Mouse (Mus musculus) brown adipose tissue, adult 24 weeks (tissue): ENCODE measurements around the gene Gpr4. TPM values are rescaled to one million over a fixed set of nuclear protein-coding genes. Genes with fewer than 3 reads are reported as not detected.

ENCODE experiments used
- H3K27ac ChIP-seq: fragments of 200-500 bp; replicated peaks from 2 replicates; pipeline ENCODE4 v1.5.1; 2012; ENCODE audit warnings: low read depth, mild to moderate bottlenecking, low read length
- H3K4me1 ChIP-seq: fragments of 200-500 bp; 2 replicates; pipeline ENCODE4 v1.6.1; 2012; ENCODE audit warnings: low read length, mixed read lengths; ENCODE audit not compliant: control insufficient read depth, insufficient read depth, insufficient read length
- H3K4me3 ChIP-seq: fragments of 200-500 bp; 2 replicates; pipeline ENCODE4 v1.5.1; 2012; ENCODE audit warnings: low read depth, mild to moderate bottlenecking, low read length, moderate library complexity; ENCODE audit not compliant: insufficient read depth
- polyA plus RNA-seq: library from polyadenylated mRNA; stranded (reverse); fragments of >200 nt; gene quantifications from 2 replicates; pipeline ENCODE4 v1.2.4, GENCODE M21; 2012; ENCODE audit not compliant: missing spikeins, insufficient read depth, insufficient read length

The Gpr4 gene
- polyA plus RNA-seq, 1 experiment: 3.8 TPM

DNA sequence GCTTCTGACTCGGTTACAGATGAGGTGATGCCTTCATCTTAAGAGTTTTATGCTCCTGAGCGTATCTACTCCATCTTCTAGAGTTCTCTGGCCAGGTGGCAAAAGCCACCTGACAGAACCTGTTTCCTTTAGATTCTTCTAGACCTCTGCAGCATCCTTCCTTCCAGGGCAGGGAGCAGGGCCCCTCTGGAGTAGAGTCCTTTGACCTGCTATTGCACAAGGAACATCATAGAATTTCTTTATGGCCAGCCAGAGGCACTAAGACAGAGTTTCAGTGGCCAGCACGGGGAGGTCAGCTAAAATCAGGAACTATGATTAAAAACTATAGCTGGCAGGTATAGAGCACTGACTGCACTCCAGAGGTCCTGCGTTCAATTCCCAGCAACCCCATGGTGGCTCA lies 39.7 kb downstream of the Gpr4 start:
- H3K27ac ChIP-seq: no peak overlapping the region

DNA sequence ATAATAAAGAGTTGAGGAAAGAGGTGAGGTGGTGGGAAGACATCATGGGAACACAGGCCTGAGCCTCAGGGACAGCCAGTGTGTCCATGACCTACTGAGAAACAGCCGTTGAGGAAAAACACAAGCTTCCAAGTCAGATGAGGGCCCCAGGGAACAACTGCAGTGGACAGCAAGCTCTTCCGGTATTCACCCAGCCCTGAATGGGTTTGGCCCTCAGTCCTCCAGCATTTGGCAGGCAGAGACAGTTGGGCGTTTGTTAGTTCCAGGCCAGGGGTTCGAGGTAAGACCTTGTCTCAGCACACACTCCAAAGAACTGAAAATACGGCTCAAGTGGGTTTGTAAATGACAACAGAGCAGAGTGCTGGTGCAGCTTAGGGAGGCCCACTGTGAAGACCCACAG lies 41.1 kb downstream of the Gpr4 start:
- H3K4me1 ChIP-seq: peaks cover 7% of the 10 kb centered on the region; the same call in 1 of the 2 replicates
- no peak overlapping the region for H3K4me3 ChIP-seq
- peak overlapping the region; percentile 75 for H3K27ac ChIP-seq

More for the DNA sequence above, 39.7 kb downstream of the Gpr4 start:
- Histone ChIP-seq H3K4me1 (peaks cover 2% of the 10 kb centered on the region; the same call in 1 of the 2 replicates), H3K4me3 (no peak overlapping the region)

DNA sequence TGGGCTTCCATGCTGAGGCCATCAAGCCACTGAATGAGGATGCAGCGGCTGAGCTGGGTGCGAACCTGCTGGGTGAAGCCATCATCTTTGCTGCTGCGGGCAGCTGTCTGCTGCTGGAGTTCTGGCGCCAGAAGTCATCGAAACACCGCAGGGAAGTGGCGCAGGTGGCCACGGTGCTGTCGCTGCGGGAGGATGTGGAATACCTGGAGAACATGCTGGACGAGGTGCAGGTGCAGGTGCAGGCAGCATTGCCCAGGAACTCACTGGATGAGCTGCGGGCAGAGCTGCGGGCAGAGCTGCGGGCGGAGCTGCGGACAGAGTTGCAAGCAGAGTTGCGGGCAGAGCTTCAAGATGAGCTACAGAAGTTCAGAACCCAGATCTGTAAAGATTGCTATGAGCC lies 43.1 kb downstream of the Gpr4 start:
- Histone ChIP-seq H3K4me1 (peaks cover 9% of the 10 kb centered on the region; the same call in 1 of the 2 replicates), H3K27ac (no peak overlapping the region), H3K4me3 (no peak overlapping the region)

DNA sequence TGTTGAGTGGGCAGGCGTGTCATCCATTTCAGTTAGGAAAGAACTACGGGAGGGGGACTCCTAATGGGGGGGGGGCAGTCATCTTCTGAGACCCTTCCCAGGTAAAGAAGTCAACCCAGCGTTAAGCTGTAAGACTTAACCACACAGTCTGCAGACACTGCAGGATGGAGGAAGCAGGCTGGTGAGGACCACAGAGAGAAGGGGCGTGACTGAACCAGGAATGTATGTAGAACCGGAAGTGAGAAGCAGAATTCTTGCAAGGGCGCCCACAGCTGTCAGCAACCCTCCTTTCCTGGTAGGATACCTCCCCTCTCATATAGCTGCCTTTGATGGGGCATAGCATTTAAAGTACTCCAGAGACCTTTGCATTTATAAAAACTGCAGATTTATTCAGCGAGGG lies 44.2 kb downstream of the Gpr4 start:
- H3K4me1 ChIP-seq: peaks cover 9% of the 10 kb centered on the region; the same call in 1 of the 2 replicates
- no peak overlapping the region for H3K27ac ChIP-seq
- H3K4me3 ChIP-seq: no peak overlapping the region

DNA sequence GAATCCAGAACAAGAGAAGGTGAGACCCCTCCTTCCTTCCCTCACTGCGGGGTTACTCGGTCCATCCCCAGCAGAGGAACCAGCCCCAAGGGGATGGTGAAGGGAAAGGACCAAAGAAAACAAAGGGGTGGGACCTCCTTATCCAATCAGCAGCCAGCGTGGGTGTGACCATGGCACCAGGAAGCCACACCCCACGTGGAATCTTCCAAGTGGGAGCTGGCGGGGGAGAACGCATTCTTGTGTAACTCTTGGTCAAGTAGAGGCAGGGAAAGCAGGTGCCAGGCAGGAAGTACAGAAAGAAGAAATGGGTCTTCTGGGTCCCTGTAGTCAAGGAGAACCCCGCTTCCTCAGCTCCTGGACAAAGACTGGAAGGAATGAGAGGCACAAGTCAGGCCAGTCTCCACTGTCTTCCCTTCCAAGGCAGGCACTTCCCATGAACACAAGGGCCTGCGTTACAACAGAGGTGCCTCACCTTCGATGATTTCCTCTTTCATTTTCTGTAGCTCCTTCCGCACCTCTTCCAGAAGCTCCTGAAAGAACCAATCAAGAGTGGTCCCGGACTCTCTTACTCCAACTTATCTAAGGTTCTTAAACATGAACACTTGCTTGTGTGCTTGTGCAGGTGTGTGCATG lies 45.2 kb downstream of the Gpr4 start:
- Histone ChIP-seq H3K4me3 (no peak overlapping the region), H3K27ac (no peak overlapping the region), H3K4me1 (peaks cover 9% of the 10 kb centered on the region; the same call in 1 of the 2 replicates)

DNA sequence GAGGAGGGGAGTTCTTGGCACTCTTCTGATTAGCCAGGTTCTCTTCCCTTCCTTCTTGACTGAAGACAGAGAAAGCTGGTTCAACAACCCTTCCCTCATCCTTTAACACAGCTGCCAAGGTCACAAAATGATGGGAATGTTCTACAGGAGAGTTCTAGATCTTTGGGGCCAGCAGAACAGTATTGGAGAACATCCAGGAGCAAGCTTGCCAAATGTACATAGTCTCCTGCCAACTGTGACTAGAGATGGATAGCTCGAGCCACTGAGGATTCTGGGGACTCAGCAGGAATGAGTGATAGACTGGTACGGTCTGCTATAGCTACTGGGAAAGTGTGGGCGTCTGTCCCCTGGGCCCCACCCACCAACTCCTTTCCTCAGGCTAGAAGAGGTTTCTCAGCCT lies 46.0 kb downstream of the Gpr4 start:
- Histone ChIP-seq H3K4me1 (peaks cover 9% of the 10 kb centered on the region; the same call in 1 of the 2 replicates), H3K4me3 (no peak overlapping the region), H3K27ac (no peak overlapping the region)

DNA sequence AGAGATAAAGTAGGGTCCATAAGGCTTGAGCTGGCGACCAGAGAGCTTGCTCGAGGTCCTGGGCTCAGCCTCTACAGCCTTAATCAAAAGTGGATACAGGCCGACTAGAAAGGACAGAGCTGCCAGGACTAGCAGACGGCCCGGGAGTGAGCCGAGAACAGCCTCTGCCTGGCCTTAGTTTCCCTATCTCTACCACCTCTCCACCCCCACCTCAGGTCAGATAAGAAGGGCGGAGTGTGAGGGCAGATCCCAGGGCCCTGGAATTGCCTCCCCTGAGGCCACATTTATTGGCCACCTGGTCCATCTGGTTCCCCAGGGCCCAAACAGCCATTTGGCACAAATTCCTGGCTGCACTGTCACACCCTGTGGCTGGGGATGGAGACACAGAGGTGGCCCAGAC lies 52.8 kb downstream of the Gpr4 start:
- Histone ChIP-seq H3K4me1 (peaks cover 27% of the 10 kb centered on the region), H3K27ac (no peak overlapping the region), H3K4me3 (no peak overlapping the region)

DNA sequence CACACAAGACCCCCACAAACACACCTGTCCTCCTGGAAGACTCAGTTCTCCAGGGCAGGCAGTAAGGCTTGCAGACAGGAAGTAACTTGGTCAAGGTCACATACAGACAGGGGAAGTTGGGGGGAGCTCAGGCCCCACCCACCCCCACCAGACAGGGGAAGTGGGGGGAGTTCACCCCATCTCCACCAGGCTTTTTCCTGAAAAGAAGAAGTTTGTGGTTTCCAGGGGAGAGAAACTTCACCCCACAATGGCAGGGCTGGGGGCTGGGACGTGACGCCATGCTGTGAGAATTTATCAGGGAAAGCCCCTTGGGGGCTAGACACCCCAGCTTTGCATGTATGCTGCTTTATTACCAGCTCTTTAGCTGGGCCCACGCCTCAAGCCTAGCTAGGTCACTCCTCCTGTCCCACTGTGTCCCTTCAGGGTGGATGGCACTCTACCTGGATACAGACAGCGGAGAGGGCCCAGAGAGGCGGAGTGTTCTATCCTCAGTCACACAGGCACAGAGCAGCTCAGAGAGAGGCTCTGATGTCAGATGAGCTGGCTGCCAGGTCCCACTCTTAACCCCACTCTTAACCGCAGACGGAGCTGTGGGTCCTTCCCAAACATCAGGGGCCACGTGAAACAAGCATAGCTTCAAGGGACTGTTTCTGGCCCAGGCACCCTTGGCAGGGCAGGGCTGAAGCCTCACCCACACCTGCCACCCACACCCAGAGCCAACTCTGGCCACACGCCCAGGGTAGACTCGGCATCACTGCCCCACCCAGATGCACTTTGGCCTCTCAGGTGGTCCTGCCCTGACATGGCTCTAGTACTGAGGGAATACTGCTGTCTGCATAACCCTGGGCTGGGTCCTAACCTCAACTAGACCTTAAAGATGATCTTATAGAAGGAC lies 53.8 kb downstream of the Gpr4 start:
- no peak overlapping the region for H3K4me3 ChIP-seq

DNA sequence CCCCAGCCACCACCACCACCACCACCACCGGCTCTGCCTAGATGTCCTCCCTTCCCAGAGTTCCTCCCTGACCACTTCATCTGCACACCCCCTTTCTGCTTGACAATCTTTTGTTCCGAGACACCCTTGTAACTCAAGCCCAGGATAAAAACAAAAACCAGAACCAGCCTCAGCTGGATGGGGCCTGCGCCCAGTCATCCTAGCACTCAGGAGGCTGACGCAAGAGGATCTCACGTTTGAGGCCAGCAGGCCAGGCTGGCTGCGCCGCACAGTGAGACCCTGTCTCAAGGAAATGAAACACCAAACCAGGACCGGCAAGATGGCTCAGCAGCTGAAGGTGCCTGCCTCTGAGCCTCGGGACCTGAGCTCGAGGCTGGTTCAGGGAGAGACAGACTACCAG lies 54.7 kb downstream of the Gpr4 start:
- peak overlapping the region; percentile 19; the same call in 1 of the 2 replicates for H3K27ac ChIP-seq
- peaks cover 27% of the 10 kb centered on the region for H3K4me1 ChIP-seq
- H3K4me3 ChIP-seq: no peak overlapping the region

More for the DNA sequence above, 53.8 kb downstream of the Gpr4 start:
- Histone ChIP-seq H3K4me1 (peaks cover 27% of the 10 kb centered on the region), H3K27ac (peak overlapping the region; percentile 46)

DNA sequence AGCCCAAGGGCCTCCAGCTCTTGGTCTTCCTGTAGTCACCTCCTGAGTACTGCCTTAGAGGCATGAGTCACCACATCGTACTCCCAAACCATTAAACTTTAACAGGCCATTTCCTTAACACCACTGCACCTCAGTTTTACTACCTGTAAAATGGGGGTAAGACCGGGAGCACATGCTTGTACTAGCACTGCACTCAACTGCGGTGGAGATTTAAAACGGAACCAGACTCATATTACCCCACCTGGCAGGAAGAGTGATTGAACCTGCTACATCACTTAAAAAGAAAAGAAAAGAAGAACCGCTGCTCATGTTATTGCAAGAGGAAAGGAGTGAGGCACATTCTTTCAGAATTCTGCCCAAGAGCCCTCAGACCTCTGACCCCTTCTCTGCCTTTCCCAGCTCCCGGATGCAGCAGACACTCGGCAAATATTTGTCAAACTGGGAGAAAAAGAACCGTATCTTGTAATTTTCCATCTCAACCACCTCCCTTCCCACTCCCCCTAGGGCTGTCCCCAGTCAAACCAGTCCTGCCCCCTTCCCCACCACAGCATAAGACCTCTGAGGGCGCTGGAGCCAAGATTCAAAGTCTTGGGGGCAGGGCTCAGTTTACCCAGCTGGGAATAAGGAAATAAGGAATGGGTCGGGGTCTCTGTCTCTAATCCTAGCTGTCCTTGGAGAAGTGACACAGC lies 56.8 kb downstream of the Gpr4 start:
- Histone ChIP-seq H3K4me3 (peak overlapping the region; percentile 60), H3K27ac (peak overlapping the region; percentile 98)

DNA sequence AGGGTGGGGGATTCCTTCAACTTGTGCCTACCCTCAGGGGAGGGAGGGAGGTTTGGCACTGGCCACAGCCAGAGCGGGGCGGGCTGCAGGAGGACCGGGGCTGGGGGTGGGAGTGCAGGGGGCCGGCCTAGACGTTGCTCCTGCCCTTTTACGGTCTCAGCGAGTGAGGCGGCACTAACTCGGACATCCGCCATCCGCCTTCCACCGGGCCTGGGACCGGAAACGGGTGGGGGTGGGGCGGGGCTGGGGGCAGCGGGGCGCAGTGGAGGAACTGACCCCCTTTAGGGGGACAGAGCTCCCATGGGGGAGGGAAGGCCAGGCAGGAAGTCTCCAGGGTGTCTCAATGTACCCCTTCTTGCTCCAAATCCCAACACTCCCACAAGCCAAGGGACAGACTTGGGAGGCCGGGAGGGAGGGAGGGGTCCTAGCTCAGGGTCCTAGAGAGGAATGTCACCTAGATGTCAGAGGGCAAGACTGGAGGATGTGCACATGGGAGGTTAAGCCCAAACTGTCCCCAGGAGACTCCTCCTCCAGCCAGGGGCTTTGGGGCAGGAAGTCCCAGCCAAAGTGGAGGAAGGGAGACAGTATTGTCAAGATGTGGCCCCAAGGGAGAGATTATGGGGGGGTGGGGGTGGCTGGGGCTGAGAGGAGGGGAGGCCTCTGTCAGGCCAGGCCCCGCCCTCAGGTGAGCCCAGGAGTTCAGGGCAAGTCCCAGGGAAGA lies 57.5 kb downstream of the Gpr4 start:
- Histone ChIP-seq H3K27ac (peak overlapping the region; percentile 99), H3K4me3 (peak overlapping the region; percentile 97), H3K4me1 (peaks cover 27% of the 10 kb centered on the region)

More for the DNA sequence above, 56.8 kb downstream of the Gpr4 start:
- peaks cover 27% of the 10 kb centered on the region for H3K4me1 ChIP-seq

DNA sequence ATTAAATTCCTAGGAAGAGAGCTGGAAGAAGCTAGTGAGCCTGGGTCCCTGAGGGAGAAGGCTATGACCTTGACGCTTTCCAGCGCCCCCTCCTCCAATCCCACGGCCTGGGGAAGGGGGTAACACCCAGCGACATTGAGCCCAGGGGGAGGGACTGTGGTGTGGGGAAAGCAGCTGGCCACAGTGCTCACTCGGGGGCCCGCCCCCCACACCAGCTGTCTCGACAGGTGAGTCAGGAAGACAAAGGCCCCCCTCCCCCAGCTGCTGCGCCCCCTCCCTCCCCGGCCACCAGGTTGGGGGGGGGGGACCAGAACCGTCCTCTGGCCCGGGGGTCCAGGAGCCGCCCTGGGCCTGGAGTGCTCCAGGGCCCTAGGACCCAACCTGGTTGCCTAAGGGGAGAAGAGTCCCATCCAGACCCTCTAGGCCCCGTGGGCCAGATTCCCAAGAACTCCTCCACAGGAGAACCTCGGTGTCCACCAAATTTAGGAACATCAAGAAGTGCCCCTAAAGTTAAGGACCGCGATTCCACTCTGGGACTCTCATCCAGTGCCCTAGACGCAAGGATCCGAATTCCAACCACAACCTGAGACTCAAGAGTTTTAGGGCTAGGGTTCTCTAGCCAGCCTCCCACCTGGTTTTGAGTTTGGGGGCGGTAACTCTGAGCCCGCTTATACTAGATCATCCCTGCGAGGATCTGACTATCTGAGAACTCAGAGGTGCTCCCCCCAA lies 58.3 kb downstream of the Gpr4 start:
- peak overlapping the region; percentile 97 for H3K4me3 ChIP-seq
- peaks cover 21% of the 10 kb centered on the region for H3K4me1 ChIP-seq
- H3K27ac ChIP-seq: peak overlapping the region; percentile 99

DNA sequence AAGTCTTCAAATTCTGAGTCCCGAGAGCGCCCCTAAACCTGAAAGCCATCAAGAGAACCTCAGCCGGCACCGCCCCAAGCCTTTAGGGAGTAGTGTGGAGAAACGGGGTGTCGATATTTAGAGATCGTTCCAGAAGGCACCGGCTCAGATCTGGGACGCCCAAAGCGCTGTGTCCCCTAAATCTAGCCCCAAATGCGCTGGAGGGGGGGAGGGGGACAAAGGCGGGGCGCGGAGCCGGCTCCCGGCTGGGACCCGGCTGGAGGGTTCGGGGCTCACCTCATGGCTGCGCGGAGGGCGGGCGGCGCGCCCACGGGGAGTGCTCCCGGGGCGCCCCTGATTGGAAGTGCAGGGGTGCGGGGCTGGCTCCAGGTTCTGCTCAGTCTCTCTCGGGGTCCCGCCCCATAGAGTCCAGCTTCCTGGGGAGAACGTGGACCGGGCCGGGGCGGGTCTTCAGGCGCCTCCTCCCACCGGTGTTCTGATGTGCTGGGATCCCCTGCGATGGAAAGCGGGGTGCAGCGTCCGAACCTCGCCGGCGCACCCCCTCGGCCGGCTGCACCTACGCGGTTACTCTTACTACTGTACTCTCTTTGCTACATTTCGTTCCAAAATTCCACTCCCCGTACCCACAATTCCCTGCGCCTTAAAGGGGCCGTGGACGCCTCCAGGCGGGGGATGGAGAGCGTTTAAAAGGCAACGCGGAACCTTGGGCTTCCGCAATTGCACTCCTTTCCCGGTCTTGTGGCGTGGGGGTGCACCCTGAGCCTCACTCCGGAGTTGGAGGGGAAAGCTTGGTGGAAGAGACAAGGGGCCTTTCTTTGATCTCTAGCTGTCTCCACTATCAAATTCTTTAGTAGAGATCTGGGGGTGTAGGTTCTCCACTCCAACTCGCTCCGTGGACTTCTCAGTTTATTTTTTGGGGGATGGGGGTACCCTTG lies 59.2 kb downstream of the Gpr4 start, which contains the start of gene Vasp:
TSS of gene Vasp (minus strand) at position 580 of the 935 bp plus-strand sequence.
- Histone ChIP-seq H3K4me3 (peak within 1 kb of the TSS; percentile 97), H3K27ac (peak within 1 kb of the TSS; percentile 99), H3K4me1 (peaks cover 13% of the 10 kb centered on the region)
